Mouse (Mus musculus) G1E (cell line): ENCODE results near the gene Patj.

ENCODE experiments used
- CTCF ChIP-seq: IDR thresholded peaks from 2 replicates; pipeline ENCODE4 v1.5.1; 2012; ENCODE audit warnings: low read depth, low read length, inconsistent platforms, mixed read lengths
- GATA1 ChIP-seq: IDR thresholded peaks from 2 replicates; pipeline ENCODE4 v1.6.1; 2012; ENCODE audit warnings: borderline replicate concordance, low read length, inconsistent platforms, mixed read lengths
- GATA2 ChIP-seq: IDR thresholded peaks from 2 replicates; pipeline ENCODE4 v1.6.1; 2012; ENCODE audit warnings: low read depth, low read length, inconsistent platforms, borderline replicate concordance
- POLR2AphosphoS5 ChIP-seq: IDR thresholded peaks from 2 replicates; pipeline ENCODE4 v1.6.1; 2012; ENCODE audit warnings: low read depth, low read length, inconsistent platforms; ENCODE audit not compliant: insufficient replicate concordance
- TAL1 ChIP-seq: conservative IDR thresholded peaks from 2 replicates; pipeline ENCODE4 v1.6.1; 2012; ENCODE audit warnings: low read depth, low read length, inconsistent platforms, mixed read lengths

- no peak for TF ChIP-seq CTCF
- no peak for TF ChIP-seq GATA1
- TF ChIP-seq POLR2AphosphoS5, result no peak
- no peak for TF ChIP-seq TAL1
- no peak for TF ChIP-seq GATA2
These were observed 153.9 kb downstream of the Patj start for GRCm38 (mm10) chr4:98549491-98549890.
